Mouse (Mus musculus) hindbrain, embryonic 16.5 days (tissue): ENCODE results near the gene Rpl3l. TPM values are rescaled to one million over a fixed set of nuclear protein-coding genes. Genes with fewer than 3 reads are reported as not detected.

ENCODE experiments used
- ATAC-seq: fragments of 200-750 bp; cut with Nextera tagmentation; 2 replicates; pipeline ENCODE4 v1.8.0; 2017; ENCODE audit warnings: moderate TSS enrichment, moderate library complexity
- H3K27ac ChIP-seq: fragments of 300-500 bp; sonication (generic); 2 replicates; pipeline ENCODE4 v1.5.1; 2014; ENCODE audit warnings: low read depth, mild to moderate bottlenecking, control low read depth, low read length, moderate library complexity
- H3K27me3 ChIP-seq: fragments of 300-500 bp; sonication (generic); replicated peaks from 2 replicates; pipeline ENCODE4 v1.6.1; 2014; ENCODE audit warnings: low read length; ENCODE audit not compliant: control insufficient read depth, insufficient read depth
- H3K36me3 ChIP-seq: fragments of 300-500 bp; sonication (generic); 2 replicates; pipeline ENCODE4 v1.6.1; 2014; ENCODE audit warnings: mild to moderate bottlenecking, low read length, moderate library complexity, mixed read lengths; ENCODE audit not compliant: control insufficient read depth, insufficient read depth
- H3K4me1 ChIP-seq: fragments of 300-500 bp; sonication (generic); 2 replicates; pipeline ENCODE4 v1.6.1; 2014; ENCODE audit warnings: low read depth, low read length; ENCODE audit not compliant: control insufficient read depth, insufficient read depth
- H3K4me2 ChIP-seq: fragments of 300-500 bp; sonication (generic); 2 replicates; pipeline ENCODE4 v1.6.1; 2014; ENCODE audit warnings: mild to moderate bottlenecking, low read length, control low read depth, moderate library complexity
- H3K4me3 ChIP-seq: fragments of 300-500 bp; sonication (generic); 2 replicates; pipeline ENCODE4 v1.5.1; 2014; ENCODE audit warnings: mild to moderate bottlenecking, low read length, control low read depth, moderate library complexity
- H3K9ac ChIP-seq: fragments of 300-500 bp; sonication (generic); 2 replicates; pipeline ENCODE4 v1.6.1; 2014; ENCODE audit warnings: low read depth, mild to moderate bottlenecking, control low read depth, low read length, moderate library complexity
- H3K9me3 ChIP-seq: fragments of 300-500 bp; sonication (generic); 2 replicates; pipeline ENCODE4 v1.6.1; 2014; ENCODE audit warnings: mild to moderate bottlenecking, low read length, moderate library complexity; ENCODE audit not compliant: control insufficient read depth
- WGBS: fragments of 180-500 bp; shearing (Covaris S2); extraction: QIAGEN DNeasy Blood & Tissue Kit; methylation state at CpG from one replicate; pipeline ENCODE4 v1.1.7; 2014; 5-methylcytosine and 5-hydroxymethylcytosine counted together
- polyA plus RNA-seq: library from polyadenylated mRNA; unstranded; fragments of >200 nt; fragmentation: Nextera tagmentation; extraction: Ambion mirVana; gene quantifications from 2 replicates; pipeline ENCODE4 v1.2.1, GENCODE M21; 2015

Rpl3l gene
- polyA plus RNA-seq, 1 experiment from 2014 or later = not detected

GRCm38 (mm10) chr17:24697985-24698384, 29.6 kb upstream of the Rpl3l start:
- Histone ChIP-seq H3K27me3 (no peaks in the 10 kb centered on the region), H3K9me3 (no peaks in the 10 kb centered on the region), H3K27ac (no peak overlapping the region), H3K4me1 (peaks cover 20% of the 10 kb centered on the region), H3K36me3 (peaks cover 21% of the 10 kb centered on the region), H3K4me2 (no peak overlapping the region), H3K9ac (no peak overlapping the region), H3K4me3 (no peak overlapping the region)
- ATAC-seq = no peak
- 12% methylated on average over 5 of the region's 5 CpGs for WGBS

GRCm38 (mm10) chr17:24698715-24699114, 28.9 kb upstream of the Rpl3l start:
- no peaks in the 10 kb centered on the region for H3K27me3 ChIP-seq
- no peak overlapping the region for H3K4me2 ChIP-seq
- no peak overlapping the region for H3K27ac ChIP-seq
- H3K9ac ChIP-seq = no peak overlapping the region
- H3K9me3 ChIP-seq = no peaks in the 10 kb centered on the region
- 68% methylated on average over 9 of the region's 9 CpGs for WGBS
- peaks cover 20% of the 10 kb centered on the region for H3K4me1 ChIP-seq
- no peak for ATAC-seq
- no peak overlapping the region for H3K4me3 ChIP-seq
- H3K36me3 ChIP-seq = peaks cover 21% of the 10 kb centered on the region

DNA sequence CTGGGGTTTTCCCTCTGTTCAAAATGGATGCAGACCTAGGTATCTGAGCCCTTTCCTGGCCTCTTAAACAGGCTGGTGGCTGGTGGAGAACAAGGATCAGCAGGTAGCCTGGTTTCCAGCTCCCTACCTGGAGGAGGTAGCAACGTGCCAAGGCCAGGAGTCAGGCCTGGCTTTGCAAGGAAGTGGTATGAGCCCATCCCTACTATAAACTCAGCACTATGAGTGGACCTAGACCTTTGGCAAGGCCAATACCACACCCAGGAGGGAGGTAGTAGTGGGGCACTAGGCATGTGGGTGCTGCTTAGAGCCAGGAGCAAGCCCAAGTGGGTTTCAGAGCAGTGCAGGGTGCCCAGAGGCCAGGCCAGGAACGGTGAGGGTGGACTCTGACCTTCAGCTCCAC, 28.1 kb upstream of the Rpl3l start:
- no peak for ATAC-seq
- Histone ChIP-seq H3K4me3 (no peak overlapping the region), H3K27ac (no peak overlapping the region), H3K36me3 (peaks cover 28% of the 10 kb centered on the region), H3K4me2 (no peak overlapping the region), H3K9ac (no peak overlapping the region), H3K9me3 (no peaks in the 10 kb centered on the region), H3K27me3 (no peaks in the 10 kb centered on the region), H3K4me1 (peaks cover 20% of the 10 kb centered on the region)
- 95% methylated on average over 2 of the region's 2 CpGs for WGBS

DNA sequence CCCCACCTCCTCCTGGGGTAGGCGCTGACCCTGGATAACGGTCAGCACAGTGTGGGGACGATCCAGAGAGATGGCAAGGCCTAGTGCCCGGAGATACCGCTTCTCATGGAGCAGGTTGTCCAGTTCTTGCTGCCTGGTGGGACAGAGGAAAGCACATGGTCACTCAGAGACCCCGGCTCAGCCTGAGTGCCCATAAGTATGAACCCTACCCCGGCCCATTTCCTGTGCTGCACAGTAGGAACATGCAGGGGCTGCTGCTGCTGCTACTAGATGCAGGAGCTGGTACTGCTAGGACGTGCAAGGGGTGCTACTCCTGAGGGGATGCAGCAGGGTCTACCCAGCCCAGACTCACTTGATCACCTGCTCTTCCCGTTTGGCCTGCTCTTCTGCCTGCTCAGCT, 26.4 kb upstream of the Rpl3l start:
- WGBS = 92% methylated on average over 9 of the region's 9 CpGs

DNA sequence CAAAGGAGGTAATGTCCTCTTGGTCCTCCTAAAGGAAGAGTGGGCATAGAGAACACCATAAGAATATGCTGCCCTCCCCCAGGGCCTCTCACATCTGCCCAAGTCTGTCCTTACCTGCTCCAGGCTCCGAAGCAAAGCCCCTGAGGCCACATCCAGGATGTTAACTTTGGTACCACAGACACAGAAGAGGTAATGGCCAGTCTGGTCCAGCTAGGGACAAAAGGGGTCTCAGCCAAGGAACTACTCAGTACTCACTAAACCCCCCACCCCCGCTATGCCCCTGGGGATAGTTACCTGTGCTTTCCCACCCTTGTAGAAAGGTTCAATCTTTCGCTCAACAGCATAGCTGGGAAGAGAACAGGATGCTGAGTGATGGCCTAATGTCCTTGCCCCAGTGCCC, 21.8 kb upstream of the Rpl3l start:
- no peak for ATAC-seq
- Histone ChIP-seq H3K4me2 (no peak overlapping the region), H3K4me1 (peaks cover 16% of the 10 kb centered on the region), H3K9me3 (no peaks in the 10 kb centered on the region), H3K27me3 (no peaks in the 10 kb centered on the region), H3K27ac (no peak overlapping the region), H3K9ac (no peak overlapping the region), H3K36me3 (peaks cover 19% of the 10 kb centered on the region), H3K4me3 (no peak overlapping the region)
- 97% methylated on average over 3 of the region's 3 CpGs for WGBS

More for the DNA sequence above, 26.4 kb upstream of the Rpl3l start:
- Histone ChIP-seq H3K4me1 (peaks cover 17% of the 10 kb centered on the region), H3K4me3 (no peak overlapping the region), H3K27me3 (no peaks in the 10 kb centered on the region), H3K9ac (no peak overlapping the region), H3K4me2 (no peak overlapping the region), H3K36me3 (peaks cover 30% of the 10 kb centered on the region), H3K27ac (no peak overlapping the region), H3K9me3 (no peaks in the 10 kb centered on the region)
- ATAC-seq = no peak

DNA sequence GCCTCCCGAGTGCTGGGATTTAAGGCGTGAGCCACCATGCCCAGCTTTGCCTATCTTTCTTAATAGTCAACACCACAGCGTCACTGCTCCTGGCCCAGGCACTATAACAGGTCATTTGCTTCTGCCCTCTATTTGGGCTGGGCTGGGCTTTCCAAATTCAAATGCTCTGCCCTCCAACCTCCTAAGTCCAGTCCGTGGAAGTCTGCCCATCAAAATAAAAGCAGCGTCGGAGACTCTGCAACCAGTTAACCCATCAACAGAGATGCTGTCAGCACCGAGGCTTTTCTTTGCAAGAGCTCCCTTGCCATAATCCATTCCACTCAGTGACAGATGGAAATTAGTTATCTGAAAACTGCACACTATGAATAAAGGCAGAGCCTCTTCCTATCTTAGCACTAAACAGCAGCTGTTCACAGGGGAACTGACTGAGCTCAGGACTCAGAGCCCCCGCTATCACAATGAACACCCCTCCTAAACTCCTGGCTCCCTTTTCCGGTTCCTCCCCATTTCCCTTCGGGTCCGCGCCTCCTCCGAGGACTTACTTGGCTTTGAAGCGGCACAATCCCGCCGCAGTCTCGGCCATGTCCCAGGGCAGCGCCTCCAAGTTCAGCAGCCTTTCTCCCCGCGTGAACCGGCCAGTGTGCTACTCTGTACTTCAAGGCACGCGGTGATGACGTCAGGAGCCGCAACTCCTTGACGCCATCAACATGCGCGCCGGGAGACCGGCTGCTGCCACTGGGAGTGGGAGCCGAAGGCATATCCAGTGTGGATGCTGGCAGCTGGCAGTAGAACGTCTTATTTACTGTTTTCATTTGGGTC, 20.4 kb upstream of the Rpl3l start, which contains the start of gene Tbl3:
Tbl3 (minus strand) TSS at position 679 of the 819 bp plus-strand sequence.
- H3K36me3 ChIP-seq = peaks cover 12% of the 10 kb centered on the region
- no peaks in the 10 kb centered on the region for H3K27me3 ChIP-seq
- peak within 1 kb of the TSS; percentile 86 for H3K4me3 ChIP-seq
- H3K27ac ChIP-seq = peak within 1 kb of the TSS; percentile 79
- H3K4me2 ChIP-seq = peak within 1 kb of the TSS; percentile 66
- peaks cover 16% of the 10 kb centered on the region for H3K4me1 ChIP-seq
- no peaks in the 10 kb centered on the region for H3K9me3 ChIP-seq
- 4% methylated on average over 32 of the region's 32 CpGs for WGBS
- H3K9ac ChIP-seq = peak within 1 kb of the TSS; percentile 78
- ATAC-seq = peak; percentile 92

DNA sequence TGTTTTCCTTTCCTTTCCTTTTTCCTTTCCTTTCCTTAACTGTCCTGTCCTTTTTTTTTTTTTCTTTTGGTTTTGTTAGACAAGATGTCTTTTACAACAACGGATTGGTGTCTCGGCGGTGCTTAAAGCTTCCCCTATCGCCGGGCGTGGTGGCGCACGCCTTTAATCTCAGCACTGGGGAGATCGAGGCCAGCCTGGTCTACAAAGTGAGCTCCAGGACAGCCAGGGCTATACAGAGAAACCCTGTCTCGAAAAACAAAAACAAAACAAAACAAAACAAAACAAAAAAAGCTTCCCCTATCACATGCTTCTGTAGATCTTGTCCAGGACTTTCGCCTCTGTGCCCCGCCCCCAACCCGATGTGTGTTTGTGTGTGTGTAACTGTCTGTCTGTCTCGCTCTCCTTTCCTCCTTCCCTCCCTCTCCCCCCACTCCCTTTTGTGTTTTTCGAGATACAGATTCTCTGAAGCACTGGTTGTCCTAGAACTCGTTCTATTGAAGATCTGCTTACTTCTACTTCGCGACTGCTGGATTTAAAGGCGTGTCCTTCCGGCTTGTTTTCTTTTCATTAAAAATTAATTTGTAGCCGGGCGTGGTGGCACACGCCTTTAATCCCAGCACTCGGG, 19.7 kb upstream of the Rpl3l start:
- Histone ChIP-seq H3K9ac (peak overlapping the region; percentile 78), H3K36me3 (peaks cover 10% of the 10 kb centered on the region), H3K4me2 (peak overlapping the region; percentile 66), H3K27ac (peak overlapping the region; percentile 79), H3K4me3 (peak overlapping the region; percentile 86), H3K27me3 (no peaks in the 10 kb centered on the region), H3K4me1 (peaks cover 16% of the 10 kb centered on the region), H3K9me3 (no peaks in the 10 kb centered on the region)
- ATAC-seq = peak; percentile 75
- WGBS = 5% methylated on average over 24 of the region's 24 CpGs

GRCm38 (mm10) chr17:24708646-24709045, 19.0 kb upstream of the Rpl3l start:
- Histone ChIP-seq H3K4me2 (no peak overlapping the region), H3K9ac (no peak overlapping the region), H3K27me3 (no peaks in the 10 kb centered on the region), H3K4me1 (peaks cover 16% of the 10 kb centered on the region), H3K4me3 (no peak overlapping the region), H3K36me3 (peaks cover 10% of the 10 kb centered on the region), H3K9me3 (no peaks in the 10 kb centered on the region), H3K27ac (no peak overlapping the region)
- ATAC-seq = no peak
- 43% methylated on average over 2 of the region's 2 CpGs for WGBS

DNA sequence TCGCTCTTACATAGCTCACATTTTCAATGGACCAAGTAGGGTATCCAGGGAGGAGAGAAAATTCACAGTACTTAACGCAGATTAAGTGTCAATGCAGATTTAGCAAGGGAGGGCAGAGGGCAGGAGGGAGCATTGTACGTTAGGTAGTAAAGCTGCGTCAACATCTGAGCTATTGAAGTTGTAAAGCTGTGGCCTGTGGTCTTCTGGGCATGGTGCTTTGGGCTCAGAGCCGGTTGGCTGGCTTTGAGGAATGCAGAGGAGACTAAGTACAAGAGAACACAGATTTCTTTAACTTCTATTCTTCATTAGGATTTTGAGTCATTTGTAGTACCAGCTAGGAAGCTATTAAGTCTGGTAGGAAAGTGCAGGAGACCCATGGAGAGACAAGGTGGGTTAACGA, 12.1 kb upstream of the Rpl3l start:
- Histone ChIP-seq H3K4me1 (peaks cover 5% of the 10 kb centered on the region), H3K4me3 (no peak overlapping the region), H3K9ac (no peak overlapping the region), H3K27me3 (no peaks in the 10 kb centered on the region), H3K9me3 (no peaks in the 10 kb centered on the region), H3K4me2 (no peak overlapping the region), H3K36me3 (peaks cover 7% of the 10 kb centered on the region; the same call in 1 of the 2 replicates), H3K27ac (no peak overlapping the region)
- WGBS = 69% methylated on average over 6 of the region's 6 CpGs
- ATAC-seq = no peak
